Mouse (Mus musculus) layer of hippocampus, postnatal 25 days (tissue): ENCODE data around the gene Itgam. TPM values are rescaled to one million over a fixed set of nuclear protein-coding genes. Genes with fewer than 3 reads are reported as not detected.
"Not testable (repeated sequence)": the region's sequence is repeated elsewhere in the genome, so short reads cannot be mapped to it uniquely, and the experiment has no call there.

Experiments used
- DNase-seq, 2 experiments: peaks; one replicate each; pipeline ENCODE4 v3.0.0; 2022; ENCODE audit warnings: mixed read lengths in 2 of 2, low spot score in 1 of 2; ENCODE audit errors: extremely low spot score in 1 of 2
- total RNA-seq, 2 experiments: library from RNA; stranded (reverse); gene quantifications; 2 replicates each; pipeline ENCODE4 v1.2.3; 2021

The Itgam gene
- 10 to 100 TPM; 13.1 to 13.9 TPM for total RNA-seq

- no peak for DNase-seq
Measured at GRCm38 (mm10) chr7:128062456-128062855, at the start of gene Itgam, which contains the start of gene Gm49368. Gene Itgam (plus strand): TSS chr7:128062640. Gene Gm49368 (plus strand): TSS chr7:128062683.

- DNase-seq: no peak
Measured at GRCm38 (mm10) chr7:128013116-128013515, 49.3 kb upstream of the Itgam start.

DNA sequence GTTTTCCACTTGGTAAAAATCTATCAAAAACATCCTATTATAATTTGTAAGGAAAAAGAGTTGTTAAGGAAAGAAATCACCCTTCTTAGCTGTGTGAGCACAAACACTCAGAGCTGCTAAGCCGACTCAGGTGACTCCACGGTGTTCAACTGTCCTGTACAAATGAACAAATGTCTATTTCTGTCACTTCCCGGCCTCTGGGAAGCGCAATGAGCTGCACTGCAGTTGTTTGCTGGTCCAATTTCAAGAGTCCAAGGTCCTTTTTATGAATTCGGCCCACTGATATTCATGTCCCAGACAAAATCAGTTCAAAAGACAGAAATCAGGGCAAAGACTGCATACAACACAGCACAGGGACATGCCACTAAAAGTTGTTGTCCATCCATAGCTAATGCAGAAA is 46.3 kb upstream of the Itgam start:
- not testable (repeated sequence) for DNase-seq

DNA sequence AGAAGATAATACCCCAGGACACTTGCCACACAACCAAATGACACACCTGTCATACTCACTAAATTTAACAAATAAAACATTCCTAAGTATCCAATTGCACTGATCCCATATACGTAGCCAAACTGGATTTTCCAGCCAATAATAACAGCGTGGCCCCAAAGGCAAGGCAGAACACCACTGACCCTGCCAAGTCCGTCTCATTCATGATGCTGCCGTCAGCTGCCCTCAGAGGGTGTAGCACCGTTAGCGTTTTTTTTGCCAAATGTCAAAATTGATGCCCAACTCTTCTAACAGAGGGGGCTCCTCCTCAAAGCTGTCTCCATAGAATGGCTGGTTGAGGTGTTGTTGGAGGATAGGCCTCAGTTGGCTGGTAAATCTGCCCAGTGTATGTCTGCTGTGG is 45.8 kb upstream of the Itgam start:
- no peak for DNase-seq

- no peak for DNase-seq
Measured at GRCm38 (mm10) chr7:128018275-128018674, 44.2 kb upstream of the Itgam start.

- no peak for DNase-seq
Measured at GRCm38 (mm10) chr7:128019187-128019586, 43.3 kb upstream of the Itgam start.

DNA sequence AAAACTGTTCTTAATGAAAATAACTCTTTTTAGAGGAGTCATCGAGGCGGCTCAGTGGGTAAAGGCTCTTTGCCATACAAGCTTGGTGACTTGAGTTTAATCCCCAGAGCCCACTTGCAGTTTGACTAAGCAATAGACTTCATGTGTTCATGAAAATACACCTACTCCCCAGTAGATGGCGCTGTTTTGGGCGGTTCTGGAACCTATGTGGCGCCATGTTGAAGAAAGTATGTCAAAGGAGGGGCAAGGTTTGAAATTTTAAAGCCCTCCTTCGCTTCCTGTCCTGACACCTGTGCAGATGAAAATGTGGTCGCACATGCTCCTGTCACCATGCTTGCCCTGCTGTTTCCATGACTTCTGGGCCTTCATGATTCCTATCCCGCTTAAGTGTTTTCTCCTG is 39.5 kb upstream of the Itgam start:
- DNase-seq: no peak

GRCm38 (mm10) chr7:128023565-128023964 is 38.9 kb upstream of the Itgam start:
- DNase-seq: no peak

DNA sequence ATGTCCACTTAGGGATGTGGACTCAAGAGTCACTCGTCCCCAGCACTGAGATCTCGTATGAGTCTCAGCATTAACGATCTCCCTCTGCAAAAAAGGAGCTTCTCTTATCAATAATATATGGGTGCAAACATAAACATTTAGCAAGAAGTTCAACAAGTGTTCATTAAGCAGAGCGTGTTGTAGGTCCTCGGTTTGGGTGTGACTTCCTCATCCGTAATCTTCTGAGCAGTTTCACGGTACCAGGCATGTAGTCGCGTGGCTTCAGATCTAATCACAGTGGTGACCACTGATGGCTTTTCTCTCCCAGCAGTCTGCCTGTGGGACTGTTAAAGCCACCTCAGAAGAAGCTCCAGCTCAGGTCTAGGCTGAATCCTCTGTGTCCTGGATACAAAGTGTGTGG is 38.1 kb upstream of the Itgam start:
- no peak for DNase-seq

DNA sequence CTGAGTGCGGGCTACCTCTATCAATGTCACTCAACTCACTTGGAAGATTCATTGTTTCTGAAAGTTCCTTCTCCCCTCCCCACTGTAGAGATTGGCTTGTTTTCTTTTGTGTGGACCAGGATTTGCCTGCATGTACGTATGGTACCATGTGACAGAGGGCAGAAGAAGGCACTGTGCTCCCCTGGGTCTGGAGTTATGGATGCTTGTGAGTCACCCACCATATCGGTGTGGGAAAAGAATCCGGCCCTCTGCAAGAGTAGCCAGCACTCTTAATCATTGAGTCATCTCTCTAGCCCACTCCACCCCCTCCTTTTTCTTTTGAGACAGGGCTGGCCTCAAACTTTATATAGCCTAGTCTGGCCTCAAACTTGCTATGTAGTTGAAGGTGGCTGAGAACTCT is 37.5 kb upstream of the Itgam start:
- no peak for DNase-seq

- no peak for DNase-seq
Measured at GRCm38 (mm10) chr7:128025381-128025780, 37.1 kb upstream of the Itgam start.

DNA sequence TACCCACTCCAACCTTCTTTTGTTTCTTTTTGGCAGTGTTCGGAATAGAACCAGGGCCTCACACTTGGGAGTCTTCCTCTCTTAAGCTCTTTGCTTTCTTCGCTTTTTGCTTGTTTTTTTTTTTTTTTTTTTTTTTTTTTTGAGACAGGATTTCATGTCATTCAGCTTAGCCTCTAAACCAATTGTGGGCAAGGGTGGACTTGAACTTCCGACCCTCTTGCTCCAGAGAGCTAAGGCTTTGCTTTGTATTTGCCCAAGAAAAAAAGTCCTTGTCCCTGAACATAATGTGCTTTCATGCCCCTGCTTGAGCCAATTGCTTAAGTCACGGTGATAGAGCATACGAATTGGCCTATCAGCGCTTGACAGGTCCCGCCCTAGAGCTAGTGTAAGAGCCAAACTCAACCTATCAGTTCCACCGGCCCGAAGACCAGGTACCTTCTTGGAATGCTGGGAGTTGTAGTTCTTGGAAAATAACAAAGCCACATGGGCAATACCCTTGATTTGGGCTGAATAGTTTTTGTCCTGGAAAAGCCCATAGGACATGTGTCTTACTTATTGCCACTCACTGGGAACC is 30.9 kb upstream of the Itgam start:
- no peak for DNase-seq

DNA sequence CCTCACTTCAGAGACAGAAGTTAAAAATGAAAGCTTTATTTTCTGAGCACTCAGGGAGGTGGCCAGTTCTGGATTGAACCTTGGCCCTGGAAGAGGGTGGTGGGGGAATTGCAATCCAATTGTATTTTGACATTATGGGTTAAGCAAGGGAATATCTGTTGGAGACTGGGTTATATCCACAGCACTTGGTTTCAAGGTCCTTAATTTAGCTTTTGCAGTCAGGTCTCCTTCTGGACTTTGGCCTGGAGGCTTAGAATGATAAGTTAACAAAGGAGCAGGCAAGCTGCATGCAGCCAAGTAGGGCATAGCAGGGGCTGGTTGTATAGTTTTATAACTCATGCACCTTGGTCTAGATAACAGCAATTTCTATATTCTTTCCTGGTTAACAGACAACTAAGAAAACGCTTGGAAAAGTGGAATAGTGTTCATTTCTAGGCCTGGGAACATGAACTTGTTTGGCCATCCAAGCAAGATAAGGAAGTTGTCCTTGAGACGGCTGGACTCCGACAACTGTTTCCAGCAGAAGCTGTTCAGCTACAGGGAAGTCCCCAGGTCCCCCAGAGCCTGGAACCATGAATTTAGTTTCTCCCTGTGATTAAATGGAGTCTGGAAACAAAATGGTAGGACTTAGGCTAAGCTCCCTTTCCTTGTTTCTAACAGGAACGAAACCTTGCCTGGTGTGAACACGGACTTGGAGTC is 30.0 kb upstream of the Itgam start:
- no peak for DNase-seq

- no peak for DNase-seq
Measured at GRCm38 (mm10) chr7:128032989-128033293, 29.5 kb upstream of the Itgam start.

GRCm38 (mm10) chr7:128033616-128034015 is 28.8 kb upstream of the Itgam start:
- DNase-seq: no peak

- not testable (repeated sequence) for DNase-seq
Measured at GRCm38 (mm10) chr7:128042161-128042820, 20.1 kb upstream of the Itgam start.

DNA sequence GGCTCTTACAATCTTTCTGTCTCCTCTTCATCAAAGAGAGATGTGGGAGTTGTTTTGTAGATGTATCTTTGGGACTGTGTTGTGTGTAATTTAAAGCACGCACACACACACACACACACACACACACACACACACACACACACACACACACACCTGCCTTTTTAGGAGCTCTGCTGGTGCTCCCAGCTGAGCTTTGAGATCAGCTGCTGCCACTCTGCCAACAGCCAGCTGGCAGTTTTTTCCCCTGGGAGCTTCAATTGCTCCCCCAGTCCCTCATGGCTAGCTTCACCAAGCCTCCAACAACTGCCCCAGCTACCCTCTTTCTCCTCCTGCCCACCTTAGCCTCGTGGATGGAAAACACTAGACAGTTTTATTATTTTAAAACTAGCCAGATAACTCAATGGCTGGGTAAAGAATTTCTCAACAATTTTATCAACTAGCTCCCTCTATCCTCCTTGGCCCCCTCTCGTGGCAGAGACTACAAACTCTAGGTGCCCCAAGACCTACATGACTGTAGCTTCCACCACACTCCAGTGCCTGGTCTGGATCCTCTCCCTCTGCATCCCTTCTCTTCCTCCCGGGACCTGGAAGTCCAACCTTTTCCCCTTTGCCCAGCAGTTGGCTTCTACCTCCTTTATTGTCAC is 18.2 kb upstream of the Itgam start:
- no peak for DNase-seq

GRCm38 (mm10) chr7:128045640-128046039 is 16.8 kb upstream of the Itgam start:
- no peak for DNase-seq

GRCm38 (mm10) chr7:128048819-128049218 is 13.6 kb upstream of the Itgam start:
- DNase-seq: no peak

DNA sequence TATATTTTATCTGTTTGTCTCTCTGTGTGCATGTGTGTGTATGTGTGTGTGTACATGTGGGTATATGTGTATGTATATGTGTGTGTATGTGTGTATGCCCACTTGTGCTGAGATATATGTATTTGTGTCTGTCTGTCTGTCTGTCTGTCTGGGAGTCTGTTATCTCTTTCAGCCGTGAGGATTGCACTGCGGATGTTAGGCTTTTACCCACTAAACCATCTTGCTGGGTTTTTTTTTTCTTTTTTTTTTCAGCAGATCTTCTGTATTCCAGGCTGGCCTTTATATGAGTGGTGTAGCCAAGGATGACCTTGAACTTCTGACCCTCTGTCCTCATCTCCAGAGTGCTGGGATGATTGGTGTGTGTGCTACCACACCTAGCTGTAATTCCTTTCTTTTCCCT is 13.2 kb upstream of the Itgam start:
- no peak for DNase-seq

DNA sequence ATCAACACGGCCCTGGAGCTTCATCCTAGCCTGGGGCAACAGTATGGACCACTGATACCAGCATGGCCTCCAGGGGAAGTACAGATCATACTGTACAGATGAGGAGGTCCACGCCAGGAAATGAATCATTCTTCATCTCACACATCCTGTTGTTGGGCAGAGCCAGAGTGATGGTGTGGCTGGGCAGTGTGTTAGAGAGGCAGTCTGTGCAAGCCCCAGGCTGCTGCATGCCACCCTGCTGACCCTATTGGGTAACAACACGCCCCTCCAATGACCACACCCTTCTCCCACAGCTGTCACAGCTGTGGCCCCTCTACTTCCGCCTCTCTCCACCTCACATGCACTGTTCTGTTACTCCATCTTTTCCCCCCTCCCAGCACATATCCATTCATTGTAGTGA is 11.7 kb upstream of the Itgam start:
- no peak for DNase-seq

GRCm38 (mm10) chr7:128053061-128053460 is 9.4 kb upstream of the Itgam start:
- no peak for DNase-seq
